Mouse (Mus musculus): ENCODE results near the gene Sgsh.

Gene Sgsh

DNA sequence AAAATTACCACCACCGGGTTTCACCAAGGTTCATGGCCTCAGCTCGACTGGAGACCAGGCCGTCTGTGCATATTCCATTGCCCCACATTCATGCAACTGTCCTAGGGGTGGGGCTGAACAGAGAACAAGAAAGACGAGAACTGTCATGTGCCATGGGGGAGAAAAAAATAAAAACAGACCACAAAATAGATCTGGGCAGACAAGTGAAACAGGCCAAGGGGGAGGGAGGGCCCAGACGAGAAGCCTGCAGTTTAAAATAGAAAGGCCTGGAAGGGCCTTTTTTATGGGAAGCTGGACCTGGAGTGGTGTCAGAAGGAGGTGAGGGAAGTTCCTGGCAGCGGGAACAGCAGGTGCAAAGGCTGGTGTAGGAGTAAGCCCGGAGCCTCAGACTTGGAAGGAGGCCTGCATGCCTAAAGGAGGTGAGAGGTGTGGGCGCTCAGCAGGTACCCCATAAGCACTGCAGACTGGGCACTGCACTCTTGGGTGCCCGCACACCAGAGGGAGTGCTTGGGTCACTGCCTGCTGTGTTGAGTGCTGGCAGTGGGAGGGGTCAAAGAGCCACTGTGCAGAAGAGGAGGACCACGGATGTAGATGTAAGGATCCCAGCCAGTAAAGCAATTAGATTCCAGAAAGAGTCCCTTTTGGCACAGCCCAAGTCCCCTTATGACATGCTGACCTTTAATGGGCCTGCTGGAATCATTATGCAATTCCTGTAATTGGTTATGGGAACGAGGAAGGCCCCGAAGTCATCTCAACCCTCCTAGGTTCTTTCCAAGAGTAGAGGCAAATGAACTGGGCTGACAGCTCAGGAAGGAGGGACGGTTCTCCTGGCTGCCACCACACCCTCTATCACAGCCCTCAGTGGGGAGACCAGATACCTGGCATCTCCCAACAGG, 48.3 kb downstream of the Sgsh start:
- DNase-seq (ENCODE audit: low spot score in 2 of 2): no peak

GRCm38 (mm10) chr11:119304904-119305712, 50.2 kb downstream of the Sgsh start:
- DNase-seq (ENCODE audit: low spot score in 2 of 2): peak; percentile 28 to 31

DNA sequence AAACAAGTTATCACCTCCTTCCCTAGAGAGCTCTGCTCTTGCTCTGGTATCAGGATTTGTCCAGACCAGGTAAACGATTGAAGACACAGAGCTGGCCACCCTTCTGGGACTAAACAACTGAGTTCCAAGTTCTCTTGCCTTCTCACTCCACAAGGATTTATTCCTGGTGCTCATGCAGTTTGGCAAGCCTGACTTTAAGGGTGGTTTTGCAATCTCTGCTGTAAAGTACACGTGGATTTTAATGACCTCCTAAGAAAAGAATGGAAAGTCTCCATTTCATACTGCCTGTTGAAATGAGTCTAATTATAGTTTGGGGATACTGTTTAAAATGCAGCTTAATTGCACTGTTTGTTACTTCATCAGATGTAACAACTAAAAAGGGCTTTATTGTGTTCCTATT, 54.4 kb downstream of the Sgsh start:
- DNase-seq (ENCODE audit: low spot score in 2 of 2): no peak

DNA sequence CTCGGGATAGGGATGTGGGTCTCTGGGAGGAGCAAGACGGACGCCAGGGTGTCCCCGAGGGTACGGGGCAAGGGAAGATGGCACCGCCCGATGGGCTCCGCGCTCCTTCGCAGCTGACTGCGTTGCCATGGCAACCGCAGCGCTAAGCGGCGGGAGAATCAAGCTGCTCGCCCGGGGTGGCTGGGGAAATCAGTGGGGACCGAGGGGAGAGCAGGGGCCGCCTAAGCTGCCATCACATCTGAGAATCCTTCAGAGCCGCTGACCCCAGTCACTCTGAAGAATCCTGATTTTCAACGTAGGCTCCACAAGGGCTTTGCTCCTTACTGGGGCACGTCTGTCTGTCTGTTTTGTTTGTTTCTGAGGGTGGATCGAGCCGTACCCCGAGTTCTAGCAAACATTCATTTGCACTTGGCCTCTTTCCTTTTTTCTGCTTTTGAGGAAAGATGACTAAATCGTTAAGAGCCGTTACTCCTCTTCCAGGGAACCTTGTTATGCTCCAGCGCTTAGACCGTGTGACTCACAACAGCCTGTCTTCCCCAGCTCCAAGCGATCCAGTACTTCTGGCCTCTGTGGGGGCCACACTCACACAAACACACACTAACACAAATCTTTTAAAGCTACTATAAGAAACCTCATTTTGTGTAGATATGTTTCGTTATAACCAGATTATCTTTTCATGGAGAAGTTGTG, 54.9 kb downstream of the Sgsh start:
- DNase-seq (ENCODE audit: low spot score in 2 of 2): peak in 1 of 2 experiments; percentile 25

GRCm38 (mm10) chr11:119299391-119300245, 55.7 kb downstream of the Sgsh start, which contains the start of gene Eif4a3:
TSS of gene Eif4a3 (minus strand) at chr11:119300089.
- DNase-seq (ENCODE audit: low spot score in 2 of 2): peak; percentile 92

- DNase-seq (ENCODE audit: low spot score in 2 of 2): no peak
Observed at GRCm38 (mm10) chr11:119298917-119299316, 56.4 kb downstream of the Sgsh start.

DNA sequence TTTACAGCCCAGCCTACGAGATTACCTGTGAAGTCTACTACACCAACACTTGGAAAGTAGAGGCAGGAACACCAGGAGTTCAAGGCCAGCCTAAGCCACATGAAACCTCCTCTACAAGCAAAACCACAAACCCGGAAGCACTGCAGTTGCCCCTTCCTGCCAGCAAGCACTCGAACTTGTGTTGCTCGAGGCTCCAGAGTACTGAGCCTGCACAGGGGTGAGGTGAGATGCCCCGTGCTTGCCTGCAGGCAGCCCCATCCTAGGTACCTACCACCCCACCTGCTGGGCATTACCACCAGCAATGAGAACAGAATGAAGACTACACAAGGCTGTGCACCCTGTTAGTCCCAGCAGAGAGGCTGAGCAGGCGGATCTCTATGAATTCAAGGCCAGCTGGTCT, 57.3 kb downstream of the Sgsh start:
- no peak for DNase-seq (ENCODE audit: low spot score in 2 of 2)

Measured in right cerebral cortex, adult 2 months (tissue).